Mouse (Mus musculus): ENCODE data around the gene Cryz. TPM values are rescaled to one million over a fixed set of nuclear protein-coding genes. Genes with fewer than 3 reads are reported as not detected.
"Not testable (repeated sequence)": the region's sequence is repeated elsewhere in the genome, so short reads cannot be mapped to it uniquely, and the experiment has no call there.

The Cryz gene
- polyA plus RNA-seq, 1 experiment: 2.5 TPM

GRCm38 (mm10) chr3:154604871-154605270, 8.4 kb downstream of the Cryz start:
- Histone ChIP-seq H3K36me3 (ENCODE audit: control insufficient read depth, insufficient read depth, low read length) (no peaks in the 10 kb centered on the region), H3K27me3 (ENCODE audit: control insufficient read depth, insufficient read depth, low read length) (no peaks in the 10 kb centered on the region), H3K4me3 (ENCODE audit: extremely low read depth, insufficient read depth, insufficient read length) (no peak overlapping the region), H3K4me1 (ENCODE audit: control insufficient read depth, insufficient read depth, insufficient read length) (no peaks in the 10 kb centered on the region), H3K27ac (ENCODE audit: insufficient read depth, low read length) (no peak overlapping the region)
- DNase-seq (ENCODE audit: low read depth in 1 of 2, low spot score in 2 of 2): no peak
- WGBS: 85% methylated on average over 5 of the region's 5 CpGs
- TF ChIP-seq POLR2A (IDR thresholded peaks at IDR 0.05; ENCODE audit: low read depth, low read length): no peak
- TF ChIP-seq CTCF (IDR thresholded peaks at IDR 0.05; ENCODE audit: extremely low read depth, insufficient read depth, insufficient read length, insufficient replicate concordance): no peak

GRCm38 (mm10) chr3:154607896-154608295, 11.4 kb downstream of the Cryz start:
- 75% methylated on average over 1 of the region's 1 CpGs for WGBS
- no peak for DNase-seq (ENCODE audit: low read depth in 1 of 2, low spot score in 2 of 2)

GRCm38 (mm10) chr3:154611888-154612287, 15.4 kb downstream of the Cryz start:
- H3K4me3 ChIP-seq (ENCODE audit: extremely low read depth, insufficient read depth, insufficient read length): no peak overlapping the region
- DNase-seq (ENCODE audit: low read depth in 1 of 2, low spot score in 2 of 2): no peak
- TF ChIP-seq CTCF (IDR thresholded peaks at IDR 0.05; ENCODE audit: extremely low read depth, insufficient read depth, insufficient read length, insufficient replicate concordance): no peak
- no peak for TF ChIP-seq POLR2A (IDR thresholded peaks at IDR 0.05; ENCODE audit: low read depth, low read length)
- no peaks in the 10 kb centered on the region; the same call in 1 of the 2 replicates for H3K36me3 ChIP-seq (ENCODE audit: control insufficient read depth, insufficient read depth, low read length)
- no peak overlapping the region for H3K27ac ChIP-seq (ENCODE audit: insufficient read depth, low read length)
- no peaks in the 10 kb centered on the region for H3K27me3 ChIP-seq (ENCODE audit: control insufficient read depth, insufficient read depth, low read length)
- H3K4me1 ChIP-seq (ENCODE audit: control insufficient read depth, insufficient read depth, insufficient read length): no peaks in the 10 kb centered on the region
- 89% methylated on average over 3 of the region's 3 CpGs for WGBS

More at GRCm38 (mm10) chr3:154607896-154608295, 11.4 kb downstream of the Cryz start:
- TF ChIP-seq CTCF (IDR thresholded peaks at IDR 0.05; ENCODE audit: extremely low read depth, insufficient read depth, insufficient read length, insufficient replicate concordance): no peak
- no peak for TF ChIP-seq POLR2A (IDR thresholded peaks at IDR 0.05; ENCODE audit: low read depth, low read length)
- Histone ChIP-seq H3K4me3 (ENCODE audit: extremely low read depth, insufficient read depth, insufficient read length) (no peak overlapping the region), H3K27me3 (ENCODE audit: control insufficient read depth, insufficient read depth, low read length) (no peaks in the 10 kb centered on the region), H3K4me1 (ENCODE audit: control insufficient read depth, insufficient read depth, insufficient read length) (no peaks in the 10 kb centered on the region), H3K27ac (ENCODE audit: insufficient read depth, low read length) (no peak overlapping the region), H3K36me3 (ENCODE audit: control insufficient read depth, insufficient read depth, low read length) (no peaks in the 10 kb centered on the region; the same call in 1 of the 2 replicates)

GRCm38 (mm10) chr3:154614771-154615170, 18.3 kb downstream of the Cryz start:
- TF ChIP-seq POLR2A (IDR thresholded peaks at IDR 0.05; ENCODE audit: low read depth, low read length) (no peak), CTCF (IDR thresholded peaks at IDR 0.05; ENCODE audit: extremely low read depth, insufficient read depth, insufficient read length, insufficient replicate concordance) (no peak)
- 91% methylated on average over 8 of the region's 8 CpGs for WGBS
- no peak overlapping the region for H3K4me3 ChIP-seq (ENCODE audit: extremely low read depth, insufficient read depth, insufficient read length)
- H3K27ac ChIP-seq (ENCODE audit: insufficient read depth, low read length): no peak overlapping the region
- H3K27me3 ChIP-seq (ENCODE audit: control insufficient read depth, insufficient read depth, low read length): no peaks in the 10 kb centered on the region
- no peak for DNase-seq (ENCODE audit: low read depth in 1 of 2, low spot score in 2 of 2)
- no peaks in the 10 kb centered on the region for H3K4me1 ChIP-seq (ENCODE audit: control insufficient read depth, insufficient read depth, insufficient read length)
- no peaks in the 10 kb centered on the region; the same call in 1 of the 2 replicates for H3K36me3 ChIP-seq (ENCODE audit: control insufficient read depth, insufficient read depth, low read length)

GRCm38 (mm10) chr3:154615304-154615703, 18.8 kb downstream of the Cryz start:
- H3K4me3 ChIP-seq (ENCODE audit: extremely low read depth, insufficient read depth, insufficient read length): no peak overlapping the region

GRCm38 (mm10) chr3:154616106-154616505, 19.6 kb downstream of the Cryz start:
- Histone ChIP-seq H3K4me3 (ENCODE audit: extremely low read depth, insufficient read depth, insufficient read length) (no peak overlapping the region), H3K27ac (ENCODE audit: insufficient read depth, low read length) (no peak overlapping the region), H3K36me3 (ENCODE audit: control insufficient read depth, insufficient read depth, low read length) (no peaks in the 10 kb centered on the region; the same call in 1 of the 2 replicates), H3K27me3 (ENCODE audit: control insufficient read depth, insufficient read depth, low read length) (no peaks in the 10 kb centered on the region), H3K4me1 (ENCODE audit: control insufficient read depth, insufficient read depth, insufficient read length) (no peaks in the 10 kb centered on the region)
- TF ChIP-seq CTCF (IDR thresholded peaks at IDR 0.05; ENCODE audit: extremely low read depth, insufficient read depth, insufficient read length, insufficient replicate concordance): no peak
- TF ChIP-seq POLR2A (IDR thresholded peaks at IDR 0.05; ENCODE audit: low read depth, low read length): no peak
- no peak for DNase-seq (ENCODE audit: low read depth in 1 of 2, low spot score in 2 of 2)
- WGBS: 90% methylated on average over 4 of the region's 4 CpGs

More at GRCm38 (mm10) chr3:154615304-154615703, 18.8 kb downstream of the Cryz start:
- no peaks in the 10 kb centered on the region; the same call in 1 of the 2 replicates for H3K36me3 ChIP-seq (ENCODE audit: control insufficient read depth, insufficient read depth, low read length)
- H3K4me1 ChIP-seq (ENCODE audit: control insufficient read depth, insufficient read depth, insufficient read length): no peaks in the 10 kb centered on the region
- H3K27ac ChIP-seq (ENCODE audit: insufficient read depth, low read length): no peak overlapping the region
- 97% methylated on average over 7 of the region's 7 CpGs for WGBS
- DNase-seq (ENCODE audit: low read depth in 1 of 2, low spot score in 2 of 2): no peak
- H3K27me3 ChIP-seq (ENCODE audit: control insufficient read depth, insufficient read depth, low read length): no peaks in the 10 kb centered on the region
- no peak for TF ChIP-seq POLR2A (IDR thresholded peaks at IDR 0.05; ENCODE audit: low read depth, low read length)
- TF ChIP-seq CTCF (IDR thresholded peaks at IDR 0.05; ENCODE audit: extremely low read depth, insufficient read depth, insufficient read length, insufficient replicate concordance): no peak

GRCm38 (mm10) chr3:154628284-154628683, 31.8 kb downstream of the Cryz start:
- H3K27me3 ChIP-seq (ENCODE audit: control insufficient read depth, insufficient read depth, low read length): no peaks in the 10 kb centered on the region
- no peak overlapping the region for H3K4me3 ChIP-seq (ENCODE audit: extremely low read depth, insufficient read depth, insufficient read length)
- DNase-seq (ENCODE audit: low read depth in 1 of 2, low spot score in 2 of 2): no peak
- H3K27ac ChIP-seq (ENCODE audit: insufficient read depth, low read length): no peak overlapping the region
- H3K4me1 ChIP-seq (ENCODE audit: control insufficient read depth, insufficient read depth, insufficient read length): no peaks in the 10 kb centered on the region
- TF ChIP-seq POLR2A (IDR thresholded peaks at IDR 0.05; ENCODE audit: low read depth, low read length): no peak
- H3K36me3 ChIP-seq (ENCODE audit: control insufficient read depth, insufficient read depth, low read length): no peaks in the 10 kb centered on the region

GRCm38 (mm10) chr3:154631281-154631680, 34.8 kb downstream of the Cryz start:
- H3K36me3 ChIP-seq (ENCODE audit: control insufficient read depth, insufficient read depth, low read length); H3K4me3 ChIP-seq (ENCODE audit: extremely low read depth, insufficient read depth, insufficient read length); H3K27ac ChIP-seq (ENCODE audit: insufficient read depth, low read length); DNase-seq (ENCODE audit: low read depth in 1 of 2, low spot score in 2 of 2); H3K27me3 ChIP-seq (ENCODE audit: control insufficient read depth, insufficient read depth, low read length); H3K4me1 ChIP-seq (ENCODE audit: control insufficient read depth, insufficient read depth, insufficient read length): not testable (repeated sequence)
- 82% methylated on average over 2 of the region's 2 CpGs for WGBS
